In the genomic region with DNA sequence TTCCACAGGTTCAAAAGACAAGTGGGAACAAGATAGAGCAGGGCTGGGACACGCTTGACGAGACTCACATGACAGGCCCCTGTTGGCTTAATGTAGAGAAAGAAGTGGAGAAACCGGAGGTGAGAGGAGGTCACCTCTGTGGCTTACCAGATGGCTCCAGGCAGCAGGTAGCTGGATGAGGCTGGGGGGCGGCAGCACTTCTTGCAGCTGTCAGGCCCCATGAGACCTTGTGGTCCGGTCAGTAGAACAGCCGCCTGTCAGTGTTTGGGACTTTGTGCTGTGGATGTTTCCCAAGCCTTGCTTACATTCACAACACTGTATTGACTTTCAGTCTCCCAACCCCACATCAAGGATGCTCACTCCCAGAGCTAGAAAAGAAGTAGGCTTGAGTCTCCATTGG, we compare ENCODE assay signal across 25 mouse cellular contexts.
DNase-seq lines count a peak whose midpoint lies in the region; ATAC-seq lines count a peak whose summit lies in the region.
"Had no signal": no experiment of that assay in that cellular context is flagged by ENCODE, and none has a peak within 500 bp of the region (broad histone marks: within the 10 kb centered on the region; RNA-seq: fewer than 3 reads in every experiment).

No protein-coding gene starts in this region.

- no peaks in the 10 kb centered on the region for H3K4me1 ChIP-seq in embryonic facial prominence, embryonic 14.5 days (ENCODE audit: control insufficient read depth, insufficient read depth, low read length)
- H3K4me1 ChIP-seq in embryonic facial prominence, embryonic 10.5 days, result peaks cover 18% of the 10 kb centered on the region
- no peaks in the 10 kb centered on the region for H3K4me1 ChIP-seq in kidney, embryonic 16.5 days (ENCODE audit: insufficient read depth, low read length)
- H3K4me1 ChIP-seq in kidney, embryonic 15.5 days, result no peaks in the 10 kb centered on the region
- no peaks in the 10 kb centered on the region for H3K4me1 ChIP-seq in neural tube, embryonic 14.5 days (ENCODE audit: control insufficient read depth, insufficient read depth, low read length)
- H3K4me1 ChIP-seq in midbrain, embryonic 10.5 days, result peaks cover 20% of the 10 kb centered on the region

- DNase-seq in embryonic facial prominence, embryonic 14.5 days (ENCODE audit: low spot score), result peak; percentile 2
- no peak for DNase-seq in embryonic facial prominence, embryonic 10.5 days (ENCODE audit: low spot score)
- no peak for DNase-seq in neural tube, embryonic 10.5 days (ENCODE audit: extremely low spot score, low spot score)
- no peak for DNase-seq in midbrain, embryonic 10.5 days (ENCODE audit: low spot score)
- DNase-seq: adrenal gland, postnatal 10 days; adrenal gland, postnatal 36 days; cerebellum, adult 18-20 months; cerebellum, adult 9-10 months; cerebellum, postnatal 14 days; forebrain, postnatal 0 days; gastrocnemius, postnatal 36 days; heart, postnatal 36 days had no signal

- H3K27me3 ChIP-seq in embryonic facial prominence, embryonic 14.5 days (replicated peaks; ENCODE audit: control insufficient read depth, insufficient read depth, low read length), result no peaks in the 10 kb centered on the region
- H3K27me3 ChIP-seq in embryonic facial prominence, embryonic 10.5 days (replicated peaks; ENCODE audit: low read depth, poor library complexity, severe bottlenecking), result no peaks in the 10 kb centered on the region
- H3K27me3 ChIP-seq in kidney, embryonic 16.5 days (ENCODE audit: insufficient read depth, low read length), result no peaks in the 10 kb centered on the region
- no peaks in the 10 kb centered on the region for H3K27me3 ChIP-seq in kidney, embryonic 15.5 days
- H3K27me3 ChIP-seq in neural tube, embryonic 14.5 days (ENCODE audit: control insufficient read depth, insufficient read depth, low read length), result no peaks in the 10 kb centered on the region
- H3K27me3 ChIP-seq in midbrain, embryonic 10.5 days (ENCODE audit: low read depth, poor library complexity, severe bottlenecking), result no peaks in the 10 kb centered on the region
- H3K27me3 ChIP-seq: embryonic facial prominence, embryonic 12.5 days; forebrain, embryonic 13.5 days; hindbrain, embryonic 13.5 days; Patski had no signal

- H3K9me3 ChIP-seq in embryonic facial prominence, embryonic 14.5 days (ENCODE audit: control insufficient read depth, low read length), result no peaks in the 10 kb centered on the region
- no peaks in the 10 kb centered on the region for H3K9me3 ChIP-seq in embryonic facial prominence, embryonic 10.5 days
- H3K9me3 ChIP-seq in kidney, embryonic 16.5 days (ENCODE audit: low read length), result no peaks in the 10 kb centered on the region
- no peaks in the 10 kb centered on the region for H3K9me3 ChIP-seq in kidney, embryonic 15.5 days (replicated peaks)
- H3K9me3 ChIP-seq in neural tube, embryonic 14.5 days (ENCODE audit: control insufficient read depth, low read length), result no peaks in the 10 kb centered on the region
- H3K9me3 ChIP-seq in midbrain, embryonic 10.5 days (replicated peaks), result no peaks in the 10 kb centered on the region
- H3K9me3 ChIP-seq: embryonic facial prominence, embryonic 12.5 days; forebrain, embryonic 10.5 days; forebrain, embryonic 13.5 days; G1E; hindbrain, embryonic 10.5 days; hindbrain, embryonic 13.5 days had no signal

- WGBS in embryonic facial prominence, embryonic 14.5 days, result 76% methylated on average over 6 of the region's 6 CpGs
- 88% methylated on average over 6 of the region's 6 CpGs for WGBS in embryonic facial prominence, embryonic 10.5 days
- WGBS in kidney, embryonic 16.5 days, result 82% methylated on average over 6 of the region's 6 CpGs
- 86% methylated on average over 6 of the region's 6 CpGs for WGBS in kidney, embryonic 15.5 days
- 90% methylated on average over 6 of the region's 6 CpGs for WGBS in neural tube, embryonic 14.5 days
- 95% methylated on average over 6 of the region's 6 CpGs for WGBS in midbrain, embryonic 10.5 days

- ATAC-seq in embryonic facial prominence, embryonic 14.5 days (ENCODE audit: low read depth), result no peak
- 0 out of 2 replicates have a peak, but pooled peaks have one; percentile 21 for ATAC-seq in kidney, embryonic 16.5 days (ENCODE audit: low FRiP score, low TSS enrichment)
- no peak for ATAC-seq in kidney, embryonic 15.5 days (replicated peaks; ENCODE audit: low FRiP score)
- 0 out of 2 replicates have a peak, but pooled peaks have one; percentile 12 for ATAC-seq in neural tube, embryonic 14.5 days (ENCODE audit: low read depth)
- ATAC-seq: forebrain, embryonic 13.5 days; forebrain, postnatal 0 days; hindbrain, embryonic 16.5 days; Patski had no signal

- H3K36me3 ChIP-seq in embryonic facial prominence, embryonic 14.5 days (ENCODE audit: control insufficient read depth, insufficient read depth, low read length), result peaks cover 65% of the 10 kb centered on the region
- H3K36me3 ChIP-seq in embryonic facial prominence, embryonic 10.5 days (replicated peaks), result peaks cover 88% of the 10 kb centered on the region
- peaks cover 14% of the 10 kb centered on the region; the same call in 1 of the 2 replicates for H3K36me3 ChIP-seq in kidney, embryonic 16.5 days (ENCODE audit: insufficient read depth, low read length)
- peaks cover 40% of the 10 kb centered on the region for H3K36me3 ChIP-seq in kidney, embryonic 15.5 days
- peaks cover 9% of the 10 kb centered on the region; the same call in 1 of the 2 replicates for H3K36me3 ChIP-seq in neural tube, embryonic 14.5 days (ENCODE audit: control insufficient read depth, insufficient read depth, low read length)
- H3K36me3 ChIP-seq in midbrain, embryonic 10.5 days, result peaks cover 89% of the 10 kb centered on the region
- H3K36me3 ChIP-seq: G1E had no signal

- H3K4me2 ChIP-seq in embryonic facial prominence, embryonic 14.5 days (ENCODE audit: low read depth, low read length), result no peak overlapping the region
- H3K4me2 ChIP-seq in kidney, embryonic 16.5 days (replicated peaks; ENCODE audit: low read depth, low read length), result no peak overlapping the region
- no peak overlapping the region for H3K4me2 ChIP-seq in kidney, embryonic 15.5 days
- no peak overlapping the region for H3K4me2 ChIP-seq in neural tube, embryonic 14.5 days (ENCODE audit: low read depth, low read length)
- H3K4me2 ChIP-seq: embryonic facial prominence, embryonic 12.5 days; forebrain, embryonic 13.5 days; heart, embryonic 11.5 days; hindbrain, embryonic 13.5 days had no signal

- H3K4me3 ChIP-seq in embryonic facial prominence, embryonic 14.5 days (ENCODE audit: low read depth, low read length), result no peak overlapping the region
- no peak overlapping the region for H3K4me3 ChIP-seq in embryonic facial prominence, embryonic 10.5 days
- no peak overlapping the region for H3K4me3 ChIP-seq in kidney, embryonic 16.5 days (ENCODE audit: low read length)
- no peak overlapping the region for H3K4me3 ChIP-seq in kidney, embryonic 15.5 days (replicated peaks)
- no peak overlapping the region for H3K4me3 ChIP-seq in neural tube, embryonic 14.5 days (ENCODE audit: low read depth, low read length)
- no peak overlapping the region for H3K4me3 ChIP-seq in midbrain, embryonic 10.5 days
- H3K4me3 ChIP-seq: embryonic facial prominence, embryonic 12.5 days; erythroblast, embryonic 14.5 days; forebrain, embryonic 10.5 days; forebrain, embryonic 13.5 days; hindbrain, embryonic 10.5 days; hindbrain, embryonic 13.5 days had no signal

- H3K27ac ChIP-seq in embryonic facial prominence, embryonic 14.5 days (replicated peaks; ENCODE audit: low read depth, low read length), result no peak overlapping the region
- H3K27ac ChIP-seq in embryonic facial prominence, embryonic 10.5 days (replicated peaks), result no peak overlapping the region
- H3K27ac ChIP-seq in kidney, embryonic 16.5 days (ENCODE audit: low read length), result no peak overlapping the region
- H3K27ac ChIP-seq in kidney, embryonic 15.5 days, result no peak overlapping the region
- H3K27ac ChIP-seq in neural tube, embryonic 14.5 days (ENCODE audit: low read depth, low read length), result no peak overlapping the region
- no peak overlapping the region for H3K27ac ChIP-seq in midbrain, embryonic 10.5 days (replicated peaks)
- H3K27ac ChIP-seq: embryonic facial prominence, embryonic 12.5 days; forebrain, embryonic 10.5 days; forebrain, embryonic 13.5 days; hindbrain, embryonic 10.5 days; hindbrain, embryonic 13.5 days had no signal

- H3K9ac ChIP-seq in embryonic facial prominence, embryonic 14.5 days (ENCODE audit: low read depth, low read length), result no peak overlapping the region
- no peak overlapping the region for H3K9ac ChIP-seq in kidney, embryonic 16.5 days (replicated peaks; ENCODE audit: low read length)
- no peak overlapping the region for H3K9ac ChIP-seq in kidney, embryonic 15.5 days
- H3K9ac ChIP-seq in neural tube, embryonic 14.5 days (replicated peaks; ENCODE audit: low read depth, low read length), result no peak overlapping the region
- H3K9ac ChIP-seq: embryonic facial prominence, embryonic 12.5 days; forebrain, embryonic 13.5 days; forebrain, postnatal 0 days; hindbrain, embryonic 13.5 days had no signal

Comparison
In these comparisons a context has a peak if more than half of its experiments do, and no peak if none do; other contexts are left out.
1. ATAC-seq: peak in kidney, embryonic 16.5 days (single experiment) and neural tube, embryonic 14.5 days (single experiment); none in embryonic facial prominence, embryonic 14.5 days (single experiment) and kidney, embryonic 15.5 days (single experiment).